In the genomic region with DNA sequence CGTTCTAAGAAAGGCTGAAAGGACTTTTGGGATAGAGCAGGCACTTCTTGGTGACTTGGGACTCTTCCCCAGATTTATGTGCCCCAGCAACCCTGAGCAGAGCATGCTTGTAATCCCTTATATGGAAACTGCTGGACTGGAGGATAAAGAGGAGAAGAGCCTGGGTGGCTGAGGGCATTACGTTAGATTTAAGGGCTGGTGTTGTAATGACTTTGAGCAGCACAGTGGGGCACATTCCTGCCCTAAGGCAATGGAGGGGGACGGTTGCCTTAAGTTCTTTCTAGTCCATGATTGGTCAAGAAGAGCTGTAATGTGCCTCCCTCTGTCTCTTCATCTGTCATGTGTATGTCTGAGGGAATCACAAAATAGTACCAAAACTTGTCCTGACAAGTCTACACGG, we compare ENCODE assay signal across 17 mouse cellular contexts.
DNase-seq lines count a peak whose midpoint lies in the region; ATAC-seq lines count a peak whose summit lies in the region.
"Had no signal": no experiment of that assay in that cellular context is flagged by ENCODE, and none has a peak within 500 bp of the region (broad histone marks: within the 10 kb centered on the region; RNA-seq: fewer than 3 reads in every experiment).

No protein-coding gene starts in this region.

- peak overlapping the region; percentile 22; the same call in 1 of the 2 replicates for H3K4me3 ChIP-seq in heart, embryonic 15.5 days
- H3K4me3 ChIP-seq in heart, embryonic 11.5 days (ENCODE audit: low read depth, low read length): no peak overlapping the region
- H3K4me3 ChIP-seq in limb, embryonic 13.5 days: no peak overlapping the region
- no peak overlapping the region for H3K4me3 ChIP-seq in limb, embryonic 10.5 days
- H3K4me3 ChIP-seq in stomach, embryonic 15.5 days (replicated peaks): no peak overlapping the region
- H3K4me3 ChIP-seq: erythroblast, embryonic 14.5 days; hindbrain, embryonic 12.5 days; layer of hippocampus, adult 2 months had no signal

- no peaks in the 10 kb centered on the region for H3K9me3 ChIP-seq in heart, embryonic 15.5 days (replicated peaks)
- no peaks in the 10 kb centered on the region for H3K9me3 ChIP-seq in heart, embryonic 11.5 days (replicated peaks; ENCODE audit: control insufficient read depth, low read length)
- H3K9me3 ChIP-seq in limb, embryonic 13.5 days: no peaks in the 10 kb centered on the region
- H3K9me3 ChIP-seq in limb, embryonic 10.5 days (replicated peaks): no peaks in the 10 kb centered on the region
- no peaks in the 10 kb centered on the region for H3K9me3 ChIP-seq in stomach, embryonic 15.5 days
- H3K9me3 ChIP-seq: hindbrain, embryonic 12.5 days had no signal

- peak overlapping the region; percentile 90 for H3K27ac ChIP-seq in heart, embryonic 15.5 days
- H3K27ac ChIP-seq in heart, embryonic 11.5 days (ENCODE audit: low read depth, low read length): no peak overlapping the region
- H3K27ac ChIP-seq in limb, embryonic 13.5 days: 0 out of 2 replicates have a peak overlapping the region, but pooled peaks have one; percentile 48
- no peak overlapping the region for H3K27ac ChIP-seq in limb, embryonic 10.5 days
- H3K27ac ChIP-seq in stomach, embryonic 15.5 days: peak overlapping the region; percentile 62
- H3K27ac ChIP-seq: hindbrain, embryonic 12.5 days had no signal

- H3K36me3 ChIP-seq in heart, embryonic 15.5 days: peaks cover 1% of the 10 kb centered on the region; the same call in 1 of the 2 replicates
- peaks cover 4% of the 10 kb centered on the region for H3K36me3 ChIP-seq in heart, embryonic 11.5 days (ENCODE audit: control insufficient read depth, insufficient read depth, low read length)
- peaks cover 14% of the 10 kb centered on the region for H3K36me3 ChIP-seq in limb, embryonic 13.5 days
- peaks cover 8% of the 10 kb centered on the region; the same call in 1 of the 2 replicates for H3K36me3 ChIP-seq in limb, embryonic 10.5 days
- H3K36me3 ChIP-seq in stomach, embryonic 15.5 days: no peaks in the 10 kb centered on the region

- H3K27me3 ChIP-seq in heart, embryonic 15.5 days: no peaks in the 10 kb centered on the region
- H3K27me3 ChIP-seq in heart, embryonic 11.5 days (ENCODE audit: control insufficient read depth, insufficient read depth, low read length): no peaks in the 10 kb centered on the region
- no peaks in the 10 kb centered on the region for H3K27me3 ChIP-seq in limb, embryonic 13.5 days
- no peaks in the 10 kb centered on the region for H3K27me3 ChIP-seq in limb, embryonic 10.5 days (ENCODE audit: low read depth, poor library complexity, severe bottlenecking)
- no peaks in the 10 kb centered on the region for H3K27me3 ChIP-seq in stomach, embryonic 15.5 days (replicated peaks)
- H3K27me3 ChIP-seq: hindbrain, embryonic 12.5 days had no signal

- ATAC-seq in heart, embryonic 15.5 days (replicated peaks; ENCODE audit: insufficient number of reproducible peaks, insufficient read depth, low FRiP score, low read depth): no peak
- no peak for ATAC-seq in heart, embryonic 11.5 days (replicated peaks; ENCODE audit: insufficient number of reproducible peaks, low FRiP score, low TSS enrichment)
- ATAC-seq in limb, embryonic 13.5 days (ENCODE audit: low FRiP score, low read depth): no peak
- ATAC-seq in stomach, embryonic 15.5 days (ENCODE audit: insufficient read depth, low FRiP score, low read depth): no peak
- no peak for ATAC-seq in granulocyte monocyte progenitor cell, adult 5-6 weeks (replicated peaks; ENCODE audit: poor library complexity, severe bottlenecking)

- peak overlapping the region; percentile 41 for H3K4me2 ChIP-seq in heart, embryonic 15.5 days
- no peak overlapping the region for H3K4me2 ChIP-seq in heart, embryonic 11.5 days
- peak overlapping the region; percentile 28 for H3K4me2 ChIP-seq in limb, embryonic 13.5 days (replicated peaks)
- H3K4me2 ChIP-seq in stomach, embryonic 15.5 days: no peak overlapping the region
- H3K4me2 ChIP-seq: hindbrain, embryonic 12.5 days had no signal

- 56% methylated on average over 4 of the region's 4 CpGs for WGBS in heart, embryonic 15.5 days
- WGBS in heart, embryonic 11.5 days (ENCODE audit: insufficient replicate concordance): 64% methylated on average over 4 of the region's 4 CpGs
- 52% methylated on average over 4 of the region's 4 CpGs for WGBS in limb, embryonic 13.5 days
- 58% methylated on average over 4 of the region's 4 CpGs for WGBS in limb, embryonic 10.5 days
- 66% methylated on average over 4 of the region's 4 CpGs for WGBS in stomach, embryonic 15.5 days

- peak overlapping the region; percentile 10; the same call in 1 of the 2 replicates for H3K9ac ChIP-seq in heart, embryonic 15.5 days
- no peak overlapping the region for H3K9ac ChIP-seq in heart, embryonic 11.5 days (ENCODE audit: low read depth, low read length)
- H3K9ac ChIP-seq in limb, embryonic 13.5 days: no peak overlapping the region
- no peak overlapping the region for H3K9ac ChIP-seq in stomach, embryonic 15.5 days
- H3K9ac ChIP-seq: hindbrain, embryonic 12.5 days had no signal

- H3K4me1 ChIP-seq in heart, embryonic 15.5 days (replicated peaks): peaks cover 67% of the 10 kb centered on the region
- H3K4me1 ChIP-seq in heart, embryonic 11.5 days (ENCODE audit: control insufficient read depth, insufficient read depth, low read length): peaks cover 28% of the 10 kb centered on the region
- H3K4me1 ChIP-seq in limb, embryonic 13.5 days: peaks cover 49% of the 10 kb centered on the region
- peaks cover 26% of the 10 kb centered on the region for H3K4me1 ChIP-seq in limb, embryonic 10.5 days
- peaks cover 14% of the 10 kb centered on the region for H3K4me1 ChIP-seq in stomach, embryonic 15.5 days
- H3K4me1 ChIP-seq: hindbrain, embryonic 12.5 days had no signal

- DNase-seq in limb, embryonic 10.5 days (ENCODE audit: low spot score): no peak
- DNase-seq in adipocyte (ENCODE audit: low spot score): peak; percentile 6
- DNase-seq in layer of hippocampus, adult 8-10 months (ENCODE audit: low spot score in 2 of 2): no peak
- DNase-seq: adrenal gland, postnatal 14 days; cerebellum, adult 8-10 months; gastrocnemius, postnatal 36 days; kidney, adult 11 months; lung, adult 2 months; right cerebral cortex, postnatal 14 days had no signal

Comparison
In these comparisons a context has a peak if more than half of its experiments do, and no peak if none do; other contexts are left out.
1. H3K27ac ChIP-seq: peak in heart, embryonic 15.5 days (single experiment), limb, embryonic 13.5 days (single experiment) and stomach, embryonic 15.5 days (single experiment); none in heart, embryonic 11.5 days (single experiment) and limb, embryonic 10.5 days (single experiment).
2. H3K4me2 ChIP-seq: peak in heart, embryonic 15.5 days (single experiment) and limb, embryonic 13.5 days (single experiment); none in heart, embryonic 11.5 days (single experiment) and stomach, embryonic 15.5 days (single experiment).